Mouse (Mus musculus): ENCODE measurements around the gene Rfx7.

DNA sequence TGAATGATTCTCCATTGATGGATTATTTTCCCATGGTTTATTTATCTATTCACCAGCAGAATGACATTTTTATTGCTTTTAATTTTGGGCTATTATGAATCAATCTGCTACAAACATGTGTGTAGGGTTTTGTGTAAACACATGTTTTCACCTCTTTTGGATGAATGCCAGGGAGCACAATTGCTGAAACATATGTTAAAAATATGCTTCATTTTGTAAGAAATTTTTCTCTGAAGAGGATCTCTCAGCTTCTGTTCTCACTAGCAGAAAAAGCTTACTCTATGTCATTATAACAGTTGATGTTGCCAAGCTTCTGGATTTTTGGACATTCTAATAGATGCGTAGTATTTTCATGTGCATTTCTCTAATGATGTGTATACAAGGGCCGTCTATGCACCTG lies 28.3 kb downstream of the Rfx7 start:
- no peak for TF ChIP-seq POLR2A (IDR thresholded peaks at IDR 0.05; ENCODE audit: low read depth, low read length)
- no peak for TF ChIP-seq CTCF (IDR thresholded peaks at IDR 0.05; ENCODE audit: borderline replicate concordance, insufficient read depth, low read length)

All from embryonic fibroblast, embryonic 13.5 days (primary cell).